Comparison of ENCODE assay signal across 7 mouse cellular contexts in the genomic region with DNA sequence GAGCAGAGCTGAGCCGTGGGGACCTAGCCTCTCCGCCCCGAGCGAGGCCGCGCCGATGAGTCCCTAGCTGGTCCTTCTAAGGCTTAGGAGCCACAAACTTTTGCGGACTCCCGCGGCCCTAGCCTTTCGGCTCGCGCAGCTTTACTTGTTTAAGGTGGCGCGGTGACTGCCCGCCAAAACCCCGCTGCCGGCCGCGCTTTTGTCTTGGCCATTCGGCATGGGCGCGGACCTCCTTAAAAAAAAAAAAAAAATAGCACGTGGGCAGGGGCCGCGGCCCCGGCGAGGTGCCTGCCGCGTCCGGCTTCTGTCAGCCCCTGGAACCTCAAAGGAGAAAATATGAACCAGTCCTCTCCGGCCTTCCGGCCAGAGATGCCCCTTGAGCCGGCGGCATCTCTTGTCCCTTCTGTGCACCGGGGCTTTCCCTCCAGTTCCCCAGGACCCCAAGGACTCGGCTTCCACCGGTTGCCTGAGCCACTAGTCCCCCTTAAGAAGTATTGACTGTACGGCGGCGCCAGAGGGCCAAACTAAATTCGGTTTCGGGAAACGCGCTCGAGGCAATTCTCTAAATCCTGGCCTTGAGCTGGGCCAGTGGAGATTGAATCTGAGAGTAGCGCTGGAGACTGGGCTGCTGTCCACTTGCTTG. TPM values are rescaled to one million over a fixed set of nuclear protein-coding genes. Genes with fewer than 3 reads are reported as not detected.
DNase-seq lines count a peak whose midpoint lies in the region; ATAC-seq and TF ChIP-seq lines count a peak whose summit lies in the region.

No protein-coding gene starts in this region.

- no peaks in the 10 kb centered on the region for H3K36me3 ChIP-seq in embryonic facial prominence, embryonic 11.5 days (replicated peaks; ENCODE audit: control insufficient read depth, insufficient read depth, low read depth, low read length)
- no peaks in the 10 kb centered on the region for H3K36me3 ChIP-seq in limb, embryonic 13.5 days
- H3K36me3 ChIP-seq in midbrain, embryonic 15.5 days (replicated peaks): no peaks in the 10 kb centered on the region
- H3K36me3 ChIP-seq in spleen, adult 2 months (ENCODE audit: control insufficient read depth, insufficient read depth, low read length): no peaks in the 10 kb centered on the region

- H3K27me3 ChIP-seq in embryonic facial prominence, embryonic 11.5 days (ENCODE audit: control insufficient read depth, insufficient read depth, low read length): peaks cover 29% of the 10 kb centered on the region
- H3K27me3 ChIP-seq in limb, embryonic 13.5 days: peaks cover 65% of the 10 kb centered on the region
- H3K27me3 ChIP-seq in midbrain, embryonic 15.5 days (replicated peaks): peaks cover 55% of the 10 kb centered on the region
- peaks cover 38% of the 10 kb centered on the region for H3K27me3 ChIP-seq in spleen, adult 2 months (ENCODE audit: control insufficient read depth, insufficient read depth, low read length)

- peak overlapping the region; percentile 97 for H3K9ac ChIP-seq in embryonic facial prominence, embryonic 11.5 days (replicated peaks; ENCODE audit: low read length)
- peak overlapping the region; percentile 86 for H3K9ac ChIP-seq in limb, embryonic 13.5 days
- peak overlapping the region; percentile 49 for H3K9ac ChIP-seq in midbrain, embryonic 15.5 days

- peak; percentile 42 for ATAC-seq in embryonic facial prominence, embryonic 11.5 days (replicated peaks; ENCODE audit: insufficient number of reproducible peaks, low FRiP score, low TSS enrichment, low read depth)
- ATAC-seq in limb, embryonic 13.5 days (ENCODE audit: low FRiP score, low read depth): peak; percentile 77
- peak; percentile 76 for ATAC-seq in midbrain, embryonic 15.5 days (replicated peaks)

- H3K9me3 ChIP-seq in embryonic facial prominence, embryonic 11.5 days (replicated peaks; ENCODE audit: control insufficient read depth, low read length): no peaks in the 10 kb centered on the region
- H3K9me3 ChIP-seq in limb, embryonic 13.5 days: no peaks in the 10 kb centered on the region
- no peaks in the 10 kb centered on the region for H3K9me3 ChIP-seq in midbrain, embryonic 15.5 days

- no peak for TF ChIP-seq CTCF in spleen, adult 2 months (IDR thresholded peaks at IDR 0.05; ENCODE audit: extremely low read depth, insufficient read depth, insufficient read length, insufficient replicate concordance)

- peaks cover 4% of the 10 kb centered on the region for H3K4me1 ChIP-seq in embryonic facial prominence, embryonic 11.5 days (ENCODE audit: control insufficient read depth, insufficient read depth, low read length)
- H3K4me1 ChIP-seq in limb, embryonic 13.5 days: peaks cover 52% of the 10 kb centered on the region
- peaks cover 58% of the 10 kb centered on the region for H3K4me1 ChIP-seq in midbrain, embryonic 15.5 days
- peaks cover 3% of the 10 kb centered on the region for H3K4me1 ChIP-seq in spleen, adult 2 months (ENCODE audit: control insufficient read depth, insufficient read depth, insufficient read length)

- peak overlapping the region; percentile 87 for H3K4me3 ChIP-seq in embryonic facial prominence, embryonic 11.5 days (ENCODE audit: low read depth, low read length)
- H3K4me3 ChIP-seq in limb, embryonic 13.5 days: peak overlapping the region; percentile 73
- peak overlapping the region; percentile 67 for H3K4me3 ChIP-seq in midbrain, embryonic 15.5 days
- peak overlapping the region; percentile 63 for H3K4me3 ChIP-seq in spleen, adult 2 months (ENCODE audit: extremely low read depth, insufficient read depth, insufficient read length)

- under 1% methylated on average over 47 of the region's 47 CpGs for WGBS in embryonic facial prominence, embryonic 11.5 days
- under 1% methylated on average over 47 of the region's 47 CpGs for WGBS in limb, embryonic 13.5 days
- WGBS in midbrain, embryonic 15.5 days: under 1% methylated on average over 47 of the region's 47 CpGs
- WGBS in spleen, adult 2 months: under 1% methylated on average over 47 of the region's 47 CpGs

- peak; percentile 95 for DNase-seq in adrenal gland, postnatal 25 days
- DNase-seq in embryonic facial prominence, embryonic 11.5 days (ENCODE audit: low spot score): peak; percentile 94
- peak; percentile 98 for DNase-seq in heart, adult 8-10 months (ENCODE audit: low spot score)
- DNase-seq in kidney, adult 9 months: peak; percentile 96
- peak; percentile 44 to 86 for DNase-seq in spleen, adult 2 months (ENCODE audit: low read depth in 1 of 2, low spot score in 2 of 2)

- H3K27ac ChIP-seq in embryonic facial prominence, embryonic 11.5 days (replicated peaks; ENCODE audit: low read depth, low read length): peak overlapping the region; percentile 94
- peak overlapping the region; percentile 82 for H3K27ac ChIP-seq in limb, embryonic 13.5 days
- H3K27ac ChIP-seq in midbrain, embryonic 15.5 days: peak overlapping the region; percentile 58; the same call in 1 of the 2 replicates
- H3K27ac ChIP-seq in spleen, adult 2 months (ENCODE audit: insufficient read depth, low read length): no peak overlapping the region

- peak overlapping the region; percentile 97 for H3K4me2 ChIP-seq in embryonic facial prominence, embryonic 11.5 days (ENCODE audit: low read depth, low read length)
- peak overlapping the region; percentile 92 for H3K4me2 ChIP-seq in limb, embryonic 13.5 days (replicated peaks)
- H3K4me2 ChIP-seq in midbrain, embryonic 15.5 days: peak overlapping the region; percentile 100

- no peak for TF ChIP-seq POLR2A in spleen, adult 2 months (IDR thresholded peaks at IDR 0.05; ENCODE audit: low read depth, low read length)

RNA-seq across cellular contexts. Expression of a gene that starts 5.4 kb away (rescaled TPM):
- total RNA-seq in adrenal gland, postnatal 25 days (2021): 3.4 and 5.0 TPM in 2 replicates
- 13.1 and 18.4 TPM in 2 replicates for polyA plus RNA-seq in embryonic facial prominence, embryonic 11.5 days (2014; fragmentation: Nextera tagmentation; extraction: Ambion mirVana)
- under 1 TPM; 0.32 to 0.66 (median 0.46) TPM for total RNA-seq in heart, adult 8-10 months (2022)
- polyA plus RNA-seq in limb, embryonic 13.5 days (2015; fragmentation: Nextera tagmentation; extraction: Ambion mirVana): 2.1 TPM in 2 replicates
- 0.80 and 1.2 TPM in 2 replicates for polyA plus RNA-seq in midbrain, embryonic 15.5 days (2015; fragmentation: Nextera tagmentation; extraction: Ambion mirVana)
- 0.13 and 0.36 TPM in 2 replicates for polyA plus RNA-seq in spleen, adult 2 months (2012; rRNA removed)
